Mouse (Mus musculus): Measurements from ENCODE around the gene Inpp5d.
A peak's percentile ranks its signal among the peaks of the same experiment; 100 is the strongest.

The Inpp5d gene

GRCm38 (mm10) chr1:87704230-87704629, 84.1 kb downstream of the Inpp5d start:
- DNase-seq (ENCODE audit: low read depth, low spot score) = no peak

GRCm38 (mm10) chr1:87706361-87706760, 86.2 kb downstream of the Inpp5d start:
- no peak for DNase-seq (ENCODE audit: low read depth, low spot score)

- DNase-seq (ENCODE audit: low read depth, low spot score) = no peak
Observed at GRCm38 (mm10) chr1:87709020-87709419, 88.9 kb downstream of the Inpp5d start.

GRCm38 (mm10) chr1:87709661-87710270, 89.7 kb downstream of the Inpp5d start:
- DNase-seq (ENCODE audit: low read depth, low spot score) = no peak

GRCm38 (mm10) chr1:87711938-87712613, 92.0 kb downstream of the Inpp5d start:
- DNase-seq (ENCODE audit: low read depth, low spot score) = no peak

- no peak for DNase-seq (ENCODE audit: low read depth, low spot score)
Observed at GRCm38 (mm10) chr1:87712614-87712971, 92.5 kb downstream of the Inpp5d start.

GRCm38 (mm10) chr1:87721382-87721781, 101.3 kb downstream of the Inpp5d start:
- DNase-seq (ENCODE audit: low read depth, low spot score) = no peak

- DNase-seq (ENCODE audit: low read depth, low spot score) = no peak
Observed at GRCm38 (mm10) chr1:87722081-87722480, 102.0 kb downstream of the Inpp5d start.

- DNase-seq (ENCODE audit: low read depth, low spot score) = no peak
Observed at GRCm38 (mm10) chr1:87723351-87723750, 103.2 kb downstream of the Inpp5d start.

GRCm38 (mm10) chr1:87729070-87729469, 109.0 kb downstream of the Inpp5d start:
- DNase-seq (ENCODE audit: low read depth, low spot score) = no peak

GRCm38 (mm10) chr1:87729850-87730249, 109.7 kb downstream of the Inpp5d start:
- no peak for DNase-seq (ENCODE audit: low read depth, low spot score)

- no peak for DNase-seq (ENCODE audit: low read depth, low spot score)
Observed at GRCm38 (mm10) chr1:87730271-87730670, 110.2 kb downstream of the Inpp5d start.

- DNase-seq (ENCODE audit: low read depth, low spot score) = no peak
Observed at GRCm38 (mm10) chr1:87733212-87733611, 113.1 kb downstream of the Inpp5d start.

GRCm38 (mm10) chr1:87734153-87734552, 114.0 kb downstream of the Inpp5d start:
- no peak for DNase-seq (ENCODE audit: low read depth, low spot score)

- DNase-seq (ENCODE audit: low read depth, low spot score) = no peak
Observed at GRCm38 (mm10) chr1:87740584-87741290, 120.6 kb downstream of the Inpp5d start.

- no peak for DNase-seq (ENCODE audit: low read depth, low spot score)
Observed at GRCm38 (mm10) chr1:87749360-87749973, 129.4 kb downstream of the Inpp5d start.

GRCm38 (mm10) chr1:87755641-87756470, 135.7 kb downstream of the Inpp5d start, which contains the start of gene Atg16l1:
Gene Atg16l1 (plus strand): TSS chr1:87755870.
- DNase-seq (ENCODE audit: low read depth, low spot score) = peak; percentile 93

GRCm38 (mm10) chr1:87763821-87764220, 143.7 kb downstream of the Inpp5d start:
- no peak for DNase-seq (ENCODE audit: low read depth, low spot score)

GRCm38 (mm10) chr1:87765741-87766140, 145.6 kb downstream of the Inpp5d start:
- no peak for DNase-seq (ENCODE audit: low read depth, low spot score)

GRCm38 (mm10) chr1:87766233-87766632, 146.1 kb downstream of the Inpp5d start:
- no peak for DNase-seq (ENCODE audit: low read depth, low spot score)

- no peak for DNase-seq (ENCODE audit: low read depth, low spot score)
Observed at GRCm38 (mm10) chr1:87769263-87769662, 149.2 kb downstream of the Inpp5d start.

Data from brain, embryonic 18.5 days (tissue).